Mouse (Mus musculus): Measurements from ENCODE around the gene Ncbp3.

GRCm38 (mm10) chr11:73059630-73060029 lies 12.0 kb downstream of the Ncbp3 start:
- TF ChIP-seq BHLHE40 (IDR thresholded peaks at IDR 0.05; ENCODE audit: borderline replicate concordance, low read depth, low read length) = no peak
- no peak for TF ChIP-seq CTCF (IDR thresholded peaks at IDR 0.05 in 2 of 3, conservative IDR thresholded peaks at IDR 0.05 in 1 of 3; ENCODE audit: control insufficient read depth in 1 of 3, insufficient read depth in 1 of 3, low read depth in 2 of 3, low read length in 3 of 3, poor library complexity in 1 of 3, severe bottlenecking in 1 of 3)
- TF ChIP-seq NELFE (IDR thresholded peaks at IDR 0.05; ENCODE audit: low read depth, low read length) = no peak
- TF ChIP-seq POLR2AphosphoS5 (IDR thresholded peaks at IDR 0.05; ENCODE audit: borderline replicate concordance, low read depth, low read length) = no peak
- TF ChIP-seq POLR2A (IDR thresholded peaks at IDR 0.05; ENCODE audit: control insufficient read depth in 1 of 2, insufficient read depth in 1 of 2, low read depth in 1 of 2, low read length in 2 of 2, poor library complexity in 1 of 2) = no peak
- no peak for TF ChIP-seq USF1 (IDR thresholded peaks at IDR 0.05; ENCODE audit: low read depth, low read length)
- TF ChIP-seq TBP (IDR thresholded peaks at IDR 0.05; ENCODE audit: low read depth, low read length) = no peak
- no peak for TF ChIP-seq USF2 (IDR thresholded peaks at IDR 0.05; ENCODE audit: borderline replicate concordance in 1 of 2, insufficient read depth in 1 of 2, low read depth in 1 of 2, low read length in 2 of 2)

Data from MEL (cell line).